Mouse (Mus musculus) olfactory bulb, adult 2 months (tissue): Measurements from ENCODE around the gene Ints13.

Experiments used
- CTCF ChIP-seq: fragments of 200-500 bp; IDR thresholded peaks from 2 replicates; pipeline ENCODE4 v1.5.1; 2012; ENCODE audit warnings: low read depth, mild to moderate bottlenecking, low read length, moderate library complexity; ENCODE audit not compliant: insufficient read depth
- POLR2A ChIP-seq: fragments of 200-500 bp; IDR thresholded peaks from 2 replicates; pipeline ENCODE4 v1.6.1; 2012; ENCODE audit warnings: mild to moderate bottlenecking, low read depth, low read length, moderate library complexity; ENCODE audit not compliant: insufficient read depth

GRCm38 (mm10) chr6:146550421-146550820 is 27.2 kb downstream of the Ints13 start:
- TF ChIP-seq CTCF, result no peak
- no peak for TF ChIP-seq POLR2A
